Mouse (Mus musculus) CH12.LX (cell line): Measurements from ENCODE around the gene Rpl31. TPM values are rescaled to one million over a fixed set of nuclear protein-coding genes. Genes with fewer than 3 reads are reported as not detected.

Experiments
- DNase-seq: peaks from one replicate; pipeline ENCODE4 v3.0.0-alpha.2; 2013; ENCODE audit errors: extremely low read depth
- H3K27ac ChIP-seq: 2 replicates; pipeline ENCODE4 v1.5.1; 2012; ENCODE audit warnings: low read depth, mild to moderate bottlenecking, control low read depth, moderate library complexity; ENCODE audit not compliant: insufficient read depth
- H3K27me3 ChIP-seq: replicated peaks from 2 replicates; pipeline ENCODE3; 2012; ENCODE audit warnings: inconsistent platforms
- H3K36me3 ChIP-seq, 2 experiments: replicated peaks in 1 of 2; 2 replicates each; pipeline versions ENCODE3 to v1.6.1; 2012; ENCODE audit warnings: inconsistent platforms in 1 of 2, low read length in 1 of 2, mild to moderate bottlenecking in 1 of 2, mixed read lengths in 1 of 2, moderate library complexity in 1 of 2; ENCODE audit not compliant: control insufficient read depth in 1 of 2, insufficient read depth in 1 of 2
- H3K4me1 ChIP-seq, 2 experiments: 2 replicates each; pipeline ENCODE4 v1.6.1; 2012; ENCODE audit warnings: inconsistent platforms in 1 of 2, moderate library complexity in 1 of 2; ENCODE audit not compliant: insufficient read depth in 2 of 2, control insufficient read depth in 1 of 2
- H3K4me2 ChIP-seq: 2 replicates; pipeline ENCODE4 v1.6.1; 2012; ENCODE audit warnings: low read depth, mild to moderate bottlenecking, control low read depth; ENCODE audit not compliant: poor library complexity, insufficient read depth, severe bottlenecking
- H3K4me3 ChIP-seq, 3 experiments: fragments of 150-350 bp in 1 of 3; sonication (generic) in 1 of 3; replicated peaks in 1 of 3; 2 replicates each; pipeline versions ENCODE3 to v1.5.1; 2011 to 2012; ENCODE audit warnings: low read depth in 2 of 3, low read length in 2 of 3, mild to moderate bottlenecking in 2 of 3, moderate library complexity in 2 of 3, control low read depth in 1 of 3, improper control_type of control experiment in 1 of 3, inconsistent platforms in 1 of 3, mixed read lengths in 1 of 3; ENCODE audit not compliant: poor library complexity in 1 of 3
- H3K79me2 ChIP-seq: replicated peaks from 2 replicates; pipeline ENCODE4 v1.6.1; 2012; ENCODE audit warnings: mild to moderate bottlenecking, moderate library complexity; ENCODE audit not compliant: control insufficient read depth, poor library complexity, insufficient read depth, severe bottlenecking; ENCODE audit errors: extremely low read depth
- H3K9ac ChIP-seq: 2 replicates; pipeline ENCODE4 v1.6.1; 2012; ENCODE audit warnings: low read depth, mild to moderate bottlenecking, control low read depth, moderate library complexity; ENCODE audit not compliant: insufficient read depth
- H3K9me3 ChIP-seq: replicated peaks from 2 replicates; pipeline ENCODE3; 2012; ENCODE audit warnings: low read length, inconsistent platforms, mixed read lengths
- BHLHE40 ChIP-seq: IDR thresholded peaks from 2 replicates; pipeline ENCODE4 v1.6.1; 2011; ENCODE audit warnings: mild to moderate bottlenecking, low read depth, low read length, improper control_type of control experiment
- CHD2 ChIP-seq: IDR thresholded peaks from 2 replicates; pipeline ENCODE4 v1.6.1; 2011; ENCODE audit warnings: low read length, improper control_type of control experiment
- ELF1 ChIP-seq: IDR thresholded peaks from 2 replicates; pipeline ENCODE4 v1.6.1; 2014; ENCODE audit warnings: low read depth, mild to moderate bottlenecking, inconsistent platforms, low read length, improper control_type of control experiment
- MAFK ChIP-seq: IDR thresholded peaks from 2 replicates; pipeline ENCODE4 v1.6.1; 2011; ENCODE audit warnings: low read length, improper control_type of control experiment; ENCODE audit not compliant: insufficient replicate concordance
- MAX ChIP-seq: IDR thresholded peaks from 2 replicates; pipeline ENCODE4 v1.6.1; 2011; ENCODE audit warnings: low read length, improper control_type of control experiment
- MAZ ChIP-seq: IDR thresholded peaks from 2 replicates; pipeline ENCODE4 v1.6.1; 2012; ENCODE audit warnings: low read depth, mild to moderate bottlenecking, inconsistent platforms, low read length, improper control_type of control experiment, moderate library complexity
- MEF2A ChIP-seq: IDR thresholded peaks from 2 replicates; pipeline ENCODE4 v1.6.1; 2014; ENCODE audit warnings: low read depth, mild to moderate bottlenecking, inconsistent platforms, low read length, improper control_type of control experiment, borderline replicate concordance
- POLR2A ChIP-seq: IDR thresholded peaks from 2 replicates; pipeline ENCODE4 v1.6.1; 2011; ENCODE audit warnings: low read depth, mild to moderate bottlenecking, improper control_type of control experiment, low read length
- POLR2AphosphoS2 ChIP-seq: IDR thresholded peaks from 2 replicates; pipeline ENCODE4 v1.6.1; 2011; ENCODE audit warnings: low read depth, low read length, improper control_type of control experiment
- RAD21 ChIP-seq: IDR thresholded peaks from 2 replicates; pipeline ENCODE4 v1.6.1; 2011; ENCODE audit warnings: low read depth, mild to moderate bottlenecking, low read length, improper control_type of control experiment, moderate library complexity
- SIN3A ChIP-seq: IDR thresholded peaks from 2 replicates; pipeline ENCODE4 v1.6.1; 2012; ENCODE audit warnings: low read length, improper control_type of control experiment, inconsistent platforms
- TBP ChIP-seq: conservative IDR thresholded peaks from 2 replicates; pipeline ENCODE4 v1.6.1; 2011; ENCODE audit warnings: low read depth, low read length, improper control_type of control experiment
- USF1 ChIP-seq: IDR thresholded peaks from 2 replicates; pipeline ENCODE4 v1.6.1; 2014; ENCODE audit warnings: low read depth, mild to moderate bottlenecking, inconsistent platforms, low read length, improper control_type of control experiment
- ZKSCAN1 ChIP-seq: IDR thresholded peaks from 2 replicates; pipeline ENCODE4 v1.6.1; 2012; ENCODE audit warnings: low read depth, inconsistent platforms, low read length, improper control_type of control experiment, borderline replicate concordance
- ZMIZ1 ChIP-seq: IDR thresholded peaks from 2 replicates; pipeline ENCODE4 v1.6.1; 2012; ENCODE audit warnings: low read depth, mild to moderate bottlenecking, inconsistent platforms, low read length, improper control_type of control experiment
- dilution Hi-C: fragments of 300-500 bp; cut with MboI; formaldehyde crosslinking; loops from 2 replicates; pipeline ENCODE4 v1.14.3; 2020; ENCODE audit warnings: low sequenced_read_pairs; ENCODE audit not compliant: extremely low pct_unique_long_range_greater_than_20kb, extremely low pct_ligation_motif_present
- in situ Hi-C: fragments of 300-500 bp; cut with MboI; formaldehyde crosslinking; loops from 3 replicates; pipeline ENCODE4 v1.14.3; 2019; ENCODE audit warnings: low sequenced_read_pairs, low pct_ligation_motif_present, low pct_unique_long_range_greater_than_20kb, mixed read lengths
- polyA plus RNA-seq: library from polyadenylated mRNA; unstranded; fragments of >175 nt; gene quantifications from 2 replicates; pipeline ENCODE4 v1.2.1, GENCODE M21; 2012; ENCODE audit warnings: low read depth; ENCODE audit not compliant: insufficient read length
- total RNA-seq, 2 experiments: library from RNA; depleted of rRNA; stranded (reverse); fragments of 300-350 nt in 1 of 2; fragments of >200 nt in 1 of 2; gene quantifications; 2 replicates each; pipeline ENCODE4 v1.2.3; 2012 to 2014

The Rpl31 gene
- total and polyA plus RNA-seq, 3 experiments = 949 to 1,766 (median 1,044) TPM

- DNase-seq = peak; percentile 21
- H3K27me3 ChIP-seq = no peaks in the 10 kb centered on the region
- dilution Hi-C loops = no loop called here
- no peak overlapping the region for H3K9ac ChIP-seq
- peaks cover 44 to 70% of the 10 kb centered on the region in 2 experiments for H3K36me3 ChIP-seq
- H3K79me2 ChIP-seq = peaks cover 11% of the 10 kb centered on the region
- H3K9me3 ChIP-seq = no peaks in the 10 kb centered on the region
- peaks cover 2 to 19% of the 10 kb centered on the region in 2 experiments; a peak in 2 of 4 replicates for H3K4me1 ChIP-seq
- TF ChIP-seq POLR2AphosphoS2 (peak; percentile 20; the same call in 1 of the 2 replicates), ZMIZ1 (no peak; the same call in none of the 2 replicates), POLR2A (peak; percentile 34), CHD2 (peak; percentile 37; the same call in 1 of the 2 replicates)
- TF ChIP-seq, all 38 proteins: peak for 3
- in situ Hi-C loops = no loop called here
- no peak overlapping the region for H3K4me3 ChIP-seq
- no peak overlapping the region for H3K4me2 ChIP-seq
- no peak overlapping the region for H3K27ac ChIP-seq
Observed at GRCm38 (mm10) chr1:39374231-39374809, 6.7 kb downstream of the Rpl31 start.

GRCm38 (mm10) chr1:39376121-39376520, 8.5 kb downstream of the Rpl31 start:
- Histone ChIP-seq H3K27me3 (no peaks in the 10 kb centered on the region), H3K9ac (no peak overlapping the region), H3K36me3 (peaks cover 27 to 52% of the 10 kb centered on the region in 2 experiments), H3K4me2 (no peak overlapping the region), H3K27ac (no peak overlapping the region), H3K79me2 (no peaks in the 10 kb centered on the region), H3K4me3 (no peak overlapping the region), H3K9me3 (no peaks in the 10 kb centered on the region), H3K4me1 (peaks cover 0 to 7% of the 10 kb centered on the region in 2 experiments; a peak in 2 of 4 replicates)
- dilution Hi-C loops (no loop called here), in situ Hi-C loops (no loop called here)
- no peak for DNase-seq
- no peak for TF ChIP-seq BHLHE40
- peak; percentile 55; the same call in 1 of the 2 replicates for TF ChIP-seq MAFK
- 0 out of 2 replicates have a peak, but pooled peaks have one; percentile 17 for TF ChIP-seq CHD2

GRCm38 (mm10) chr1:39376726-39377240, 9.1 kb downstream of the Rpl31 start:
- dilution Hi-C loops (no loop called here), in situ Hi-C loops (no loop called here)
- TF ChIP-seq RAD21 = no peak
- no peak for TF ChIP-seq MEF2A
- no peak for TF ChIP-seq ELF1
- no peak for TF ChIP-seq BHLHE40
- TF ChIP-seq USF1 = no peak
- TF ChIP-seq TBP = no peak
- no peak for TF ChIP-seq CHD2
- no peak for TF ChIP-seq ZMIZ1
- TF ChIP-seq ZKSCAN1 = no peak
- no peak for TF ChIP-seq MAX
- TF ChIP-seq MAFK = no peak
- TF ChIP-seq SIN3A = no peak
- no peak for TF ChIP-seq MAZ
- Histone ChIP-seq H3K79me2 (no peaks in the 10 kb centered on the region), H3K9me3 (no peaks in the 10 kb centered on the region), H3K36me3 (peaks cover 21 to 46% of the 10 kb centered on the region in 2 experiments), H3K4me2 (no peak overlapping the region), H3K9ac (no peak overlapping the region), H3K4me1 (peaks cover 0 to 7% of the 10 kb centered on the region in 2 experiments; a peak in 2 of 4 replicates), H3K27ac (no peak overlapping the region), H3K27me3 (no peaks in the 10 kb centered on the region), H3K4me3 (no peak overlapping the region)
- no peak for DNase-seq
